Mouse (Mus musculus) ES-E14 (cell line): ENCODE measurements around the gene Gm40460.

Experiments
- CHD2 ChIP-seq: IDR thresholded peaks from 2 replicates; pipeline ENCODE4 v1.6.1; 2014; ENCODE audit warnings: mild to moderate bottlenecking, low read depth, low read length, inconsistent platforms
- ZC3H11A ChIP-seq: IDR thresholded peaks from 2 replicates; pipeline ENCODE4 v1.6.1; 2012; ENCODE audit warnings: low read depth, mild to moderate bottlenecking, inconsistent platforms, low read length, borderline replicate concordance
- ZNF384 ChIP-seq: IDR thresholded peaks from 2 replicates; pipeline ENCODE4 v1.6.1; 2012; ENCODE audit warnings: low read depth, low read length, inconsistent platforms

GRCm38 (mm10) chr7:142284615-142285080 lies 43.8 kb upstream of the Gm40460 start:
- no peak for TF ChIP-seq ZNF384
- TF ChIP-seq ZC3H11A: no peak
- TF ChIP-seq CHD2: no peak
